Comparison of ENCODE assay signal across 25 mouse cellular contexts in genomic region chr3:130354399-130355039, GRCm38 (mm10).
DNase-seq lines count a peak whose midpoint lies in the region; ATAC-seq and TF ChIP-seq lines count a peak whose summit lies in the region.
"Had no signal": no experiment of that assay in that cellular context is flagged by ENCODE, and none has a peak within 500 bp of the region (broad histone marks: within the 10 kb centered on the region; RNA-seq: fewer than 3 reads in every experiment).

No protein-coding gene starts in this region.

- H3K9ac ChIP-seq in kidney, embryonic 16.5 days (replicated peaks; ENCODE audit: low read length) = no peak overlapping the region
- H3K9ac ChIP-seq in lung, embryonic 14.5 days = no peak overlapping the region
- H3K9ac ChIP-seq in lung, postnatal 0 days (replicated peaks; ENCODE audit: low read depth) = no peak overlapping the region
- H3K9ac ChIP-seq: embryonic facial prominence, embryonic 13.5 days; forebrain, embryonic 13.5 days; heart, embryonic 13.5 days; hindbrain, embryonic 14.5 days had no signal

- no peak overlapping the region for H3K4me2 ChIP-seq in kidney, embryonic 16.5 days (replicated peaks; ENCODE audit: low read depth, low read length)
- no peak overlapping the region for H3K4me2 ChIP-seq in lung, embryonic 14.5 days
- H3K4me2 ChIP-seq in lung, postnatal 0 days (replicated peaks; ENCODE audit: low read depth, low read length) = no peak overlapping the region
- H3K4me2 ChIP-seq: embryonic facial prominence, embryonic 13.5 days; forebrain, embryonic 13.5 days; heart, embryonic 13.5 days; hindbrain, embryonic 14.5 days had no signal

- peaks cover 14% of the 10 kb centered on the region for H3K4me1 ChIP-seq in kidney, embryonic 16.5 days (ENCODE audit: insufficient read depth, low read length)
- H3K4me1 ChIP-seq in lung, embryonic 14.5 days (ENCODE audit: insufficient read depth) = peaks cover 24% of the 10 kb centered on the region
- no peaks in the 10 kb centered on the region; the same call in 1 of the 2 replicates for H3K4me1 ChIP-seq in lung, postnatal 0 days (ENCODE audit: insufficient read depth, low read depth, low read length)
- H3K4me1 ChIP-seq: forebrain, embryonic 13.5 days; heart, embryonic 10.5 days had no signal

- H3K27ac ChIP-seq in kidney, embryonic 16.5 days (ENCODE audit: low read length) = peak overlapping the region; percentile 55; the same call in 1 of the 2 replicates
- H3K27ac ChIP-seq in lung, embryonic 14.5 days (ENCODE audit: low read depth) = peak overlapping the region; percentile 50; the same call in 1 of the 2 replicates
- H3K27ac ChIP-seq in lung, postnatal 0 days (ENCODE audit: low read length) = no peak overlapping the region
- H3K27ac ChIP-seq: forebrain, embryonic 10.5 days; forebrain, embryonic 13.5 days; heart, adult 2 months; heart, embryonic 10.5 days; heart, embryonic 13.5 days; hindbrain, embryonic 14.5 days had no signal

- DNase-seq in kidney, adult 8-10 months = no peak
- DNase-seq in lung, embryonic 14.5 days = peak; percentile 88
- no peak for DNase-seq in lung, adult 18-20 months
- peak; percentile 55 for DNase-seq in lung, postnatal 0 days (ENCODE audit: low spot score)
- no peak for DNase-seq in lung, postnatal 4 days
- DNase-seq: adrenal gland, adult 2 months; adrenal gland, postnatal 14 days; cerebellum, adult 11 months; cerebellum, adult 2 months; cerebellum, adult 9-11 months; cerebellum, postnatal 25 days; gastrocnemius, postnatal 10 days; gastrocnemius, postnatal 36 days; heart, adult 2 months; heart, postnatal 14 days; heart, postnatal 4 days had no signal

- 65% methylated on average over 4 of the region's 4 CpGs for WGBS in kidney, embryonic 16.5 days
- WGBS in lung, embryonic 14.5 days = 41% methylated on average over 4 of the region's 4 CpGs
- WGBS in lung, postnatal 0 days = 47% methylated on average over 4 of the region's 4 CpGs

- peak; percentile 37; the same call in 1 of the 2 replicates for TF ChIP-seq EP300 in lung, postnatal 0 days (IDR thresholded peaks at IDR 0.05)

- no peaks in the 10 kb centered on the region for H3K9me3 ChIP-seq in kidney, embryonic 16.5 days (ENCODE audit: low read length)
- no peaks in the 10 kb centered on the region for H3K9me3 ChIP-seq in lung, embryonic 14.5 days (ENCODE audit: low read depth, low read length)
- no peaks in the 10 kb centered on the region for H3K9me3 ChIP-seq in lung, postnatal 0 days (ENCODE audit: low read length)
- H3K9me3 ChIP-seq: embryonic facial prominence, embryonic 13.5 days; forebrain, embryonic 10.5 days; forebrain, embryonic 13.5 days; heart, embryonic 10.5 days; heart, embryonic 13.5 days had no signal

- no peaks in the 10 kb centered on the region for H3K36me3 ChIP-seq in kidney, embryonic 16.5 days (ENCODE audit: insufficient read depth, low read length)
- H3K36me3 ChIP-seq in lung, embryonic 14.5 days (ENCODE audit: insufficient read depth) = no peaks in the 10 kb centered on the region
- no peaks in the 10 kb centered on the region for H3K36me3 ChIP-seq in lung, postnatal 0 days (ENCODE audit: insufficient read depth, low read length)
- H3K36me3 ChIP-seq: embryonic facial prominence, embryonic 13.5 days; forebrain, embryonic 10.5 days; heart, embryonic 10.5 days; heart, embryonic 13.5 days had no signal

- ATAC-seq in kidney, embryonic 16.5 days (ENCODE audit: low FRiP score, low TSS enrichment) = no peak; the same call in 1 of the 2 replicates
- ATAC-seq in lung, embryonic 14.5 days (ENCODE audit: insufficient read depth) = peak; percentile 51; the same call in 1 of the 2 replicates
- ATAC-seq in lung, postnatal 0 days = no peak
- ATAC-seq: CD4-positive, CD25-positive, alpha-beta regulatory T cell, adult 4 months; forebrain, embryonic 13.5 days; forebrain, embryonic 16.5 days had no signal

- no peak overlapping the region for H3K4me3 ChIP-seq in kidney, embryonic 16.5 days (ENCODE audit: low read length)
- H3K4me3 ChIP-seq in lung, embryonic 14.5 days (ENCODE audit: low read depth, low read length) = no peak overlapping the region
- H3K4me3 ChIP-seq in lung, postnatal 0 days (ENCODE audit: low read depth, low read length) = no peak overlapping the region
- H3K4me3 ChIP-seq: embryonic facial prominence, embryonic 13.5 days; forebrain, embryonic 10.5 days; forebrain, embryonic 13.5 days; heart, adult 2 months; heart, embryonic 10.5 days; heart, embryonic 13.5 days had no signal

- no peaks in the 10 kb centered on the region for H3K27me3 ChIP-seq in kidney, embryonic 16.5 days (ENCODE audit: insufficient read depth, low read length)
- H3K27me3 ChIP-seq in lung, embryonic 14.5 days (ENCODE audit: insufficient read depth, low read length) = no peaks in the 10 kb centered on the region
- H3K27me3 ChIP-seq in lung, postnatal 0 days (replicated peaks; ENCODE audit: insufficient read depth, low read length) = no peaks in the 10 kb centered on the region
- H3K27me3 ChIP-seq: embryonic facial prominence, embryonic 13.5 days; forebrain, embryonic 13.5 days; heart, embryonic 13.5 days had no signal

- TF ChIP-seq CTCF in lung, embryonic 14.5 days (IDR thresholded peaks at IDR 0.05; ENCODE audit: low read depth) = no peak
- no peak for TF ChIP-seq CTCF in lung, postnatal 0 days (IDR thresholded peaks at IDR 0.05)

Comparison
In these comparisons a context has a peak if more than half of its experiments do, and no peak if none do; other contexts are left out.
1. DNase-seq: peak in lung, embryonic 14.5 days (single experiment) and lung, postnatal 0 days (single experiment); none in kidney, adult 8-10 months (0 of 2), lung, adult 18-20 months (0 of 2) and lung, postnatal 4 days (0 of 2).